ENCODE assay signal across 8 mouse cellular contexts in the genomic region with DNA sequence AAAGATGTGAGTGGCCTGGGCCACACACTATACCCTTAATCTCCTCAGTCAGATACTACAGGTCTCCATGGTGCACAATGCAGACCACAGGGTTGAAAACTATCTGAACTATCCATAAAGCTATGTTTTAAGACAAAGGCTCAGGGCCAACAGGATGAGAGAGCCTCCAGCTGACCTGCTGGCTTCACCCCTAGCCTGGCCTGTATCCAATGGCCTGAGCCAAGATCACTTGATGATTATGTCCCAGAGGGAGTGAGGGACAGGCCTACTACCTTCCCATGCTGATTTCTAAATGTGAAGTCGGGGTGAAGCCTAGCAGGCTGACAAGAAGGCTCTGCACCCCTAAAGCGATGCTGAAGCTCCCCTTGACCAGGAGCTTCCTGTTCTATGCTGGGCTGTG. TPM values are rescaled to one million over a fixed set of nuclear protein-coding genes. Genes with fewer than 3 reads are reported as not detected.
DNase-seq lines count a peak whose midpoint lies in the region; ATAC-seq and TF ChIP-seq lines count a peak whose summit lies in the region.

No protein-coding gene starts in this region.

- intact Hi-C loops in heart, postnatal 25 days (cut with DNase I) = no loop called here

- no peak for TF ChIP-seq POLR2A in thymus, adult 2 months (IDR thresholded peaks at IDR 0.05; ENCODE audit: control insufficient read depth, extremely low read depth, insufficient read depth, low read length, poor library complexity)

- no peaks in the 10 kb centered on the region for H3K36me3 ChIP-seq in lung, embryonic 15.5 days
- H3K36me3 ChIP-seq in thymus, adult 2 months (ENCODE audit: control insufficient read depth, insufficient read depth, low read length) = no peaks in the 10 kb centered on the region

- peak overlapping the region; percentile 93 for H3K27ac ChIP-seq in lung, embryonic 15.5 days
- no peak overlapping the region for H3K27ac ChIP-seq in thymus, adult 2 months (ENCODE audit: control insufficient read depth, insufficient read depth, low read length)

- H3K4me3 ChIP-seq in lung, embryonic 15.5 days = no peak overlapping the region
- no peak overlapping the region for H3K4me3 ChIP-seq in thymus, adult 2 months (ENCODE audit: control insufficient read depth, insufficient read depth, low read length)

- 67% methylated on average over 2 of the region's 2 CpGs for WGBS in lung, embryonic 15.5 days
- 77% methylated on average over 2 of the region's 2 CpGs for WGBS in thymus, adult 2 months

- H3K27me3 ChIP-seq in lung, embryonic 15.5 days = no peaks in the 10 kb centered on the region
- no peaks in the 10 kb centered on the region for H3K27me3 ChIP-seq in thymus, adult 2 months (ENCODE audit: control insufficient read depth, insufficient read depth, low read length)

- H3K4me1 ChIP-seq in lung, embryonic 15.5 days = peaks cover 50% of the 10 kb centered on the region
- H3K4me1 ChIP-seq in thymus, adult 2 months (replicated peaks; ENCODE audit: control insufficient read depth, insufficient read depth, low read length) = no peaks in the 10 kb centered on the region

- H3K9me3 ChIP-seq in lung, embryonic 15.5 days = no peaks in the 10 kb centered on the region

- peak; percentile 46 to 67 for DNase-seq in cerebellum, postnatal 25 days
- no peak for DNase-seq in cerebellum, adult 18-20 months
- DNase-seq in adrenal gland, postnatal 36 days = peak; percentile 50 to 64
- DNase-seq in heart, postnatal 25 days (ENCODE audit: low spot score) = peak; percentile 41
- no peak for DNase-seq in thymus, adult 2 months
- DNase-seq in urinary bladder, postnatal 25 days (ENCODE audit: low spot score) = no peak
- no peak for DNase-seq in testis, postnatal 10 days (ENCODE audit: low spot score)

- TF ChIP-seq CTCF in thymus, adult 2 months (IDR thresholded peaks at IDR 0.05; ENCODE audit: borderline replicate concordance, control insufficient read depth, extremely low read depth, insufficient read depth, low read length, poor library complexity) = no peak

- H3K9ac ChIP-seq in lung, embryonic 15.5 days = no peak overlapping the region

- ATAC-seq in lung, embryonic 15.5 days (ENCODE audit: borderline replicate concordance, extremely low read depth, low FRiP score, low TSS enrichment) = no peak

- no peak overlapping the region for H3K4me2 ChIP-seq in lung, embryonic 15.5 days

RNA-seq across cellular contexts. Expression of gene Lpcat1, which starts 21.9 kb away (rescaled TPM):
- 10 to 100 TPM; 15.5 to 15.9 TPM for total RNA-seq in adrenal gland, postnatal 36 days (2021)
- total RNA-seq in heart, postnatal 25 days (2021) = 1 to 10 TPM; 7.6 to 8.4 TPM
- 86.3 and 99.2 TPM in 2 replicates for polyA plus RNA-seq in lung, embryonic 15.5 days (2015; fragmentation: Nextera tagmentation; extraction: Ambion mirVana)
- polyA plus RNA-seq in thymus, adult 2 months (2012; rRNA removed) = 38.9 and 40.9 TPM in 2 replicates

Comparison
In these comparisons a context has a peak if more than half of its experiments do, and no peak if none do; other contexts are left out.
1. DNase-seq: peak in cerebellum, postnatal 25 days (2 of 2), adrenal gland, postnatal 36 days (2 of 2) and heart, postnatal 25 days (single experiment); none in cerebellum, adult 18-20 months (0 of 2), thymus, adult 2 months (single experiment), urinary bladder, postnatal 25 days (single experiment) and testis, postnatal 10 days (single experiment).